Mouse (Mus musculus): ENCODE data around the gene Hint2.

- no peak for TF ChIP-seq CTCF (IDR thresholded peaks at IDR 0.05; ENCODE audit: low read depth, low read length)
- no peak for TF ChIP-seq GATA1 (IDR thresholded peaks at IDR 0.05; ENCODE audit: borderline replicate concordance, low read length)
- TF ChIP-seq GATA2 (IDR thresholded peaks at IDR 0.05; ENCODE audit: borderline replicate concordance, low read depth, low read length): no peak
These were observed 27.0 kb downstream of the Hint2 start for GRCm38 (mm10) chr4:43629106-43629817.
